ENCODE assay signal across 7 mouse cellular contexts in genomic region chr17:80468417-80468894, GRCm38 (mm10). TPM values are rescaled to one million over a fixed set of nuclear protein-coding genes. Genes with fewer than 3 reads are reported as not detected.
DNase-seq lines count a peak whose midpoint lies in the region; ATAC-seq and TF ChIP-seq lines count a peak whose summit lies in the region.
"Not testable (repeated sequence)": the region's sequence is repeated elsewhere in the genome, so short reads cannot be mapped to it uniquely, and the experiment has no call there.

No protein-coding gene starts in this region.

- H3K27me3 ChIP-seq in intestine, embryonic 14.5 days (replicated peaks; ENCODE audit: control insufficient read depth, insufficient read depth, low read length); stomach, embryonic 14.5 days (ENCODE audit: control insufficient read depth, insufficient read depth, low read length): not testable (repeated sequence)

- not testable (repeated sequence) for TF ChIP-seq CTCF in lung, adult 2 months (IDR thresholded peaks at IDR 0.05; ENCODE audit: insufficient read depth, low read length)

- not testable (repeated sequence) for H3K36me3 ChIP-seq in ES-E14 (ENCODE audit: control insufficient read depth, insufficient read depth, low read length, poor library complexity, severe bottlenecking); intestine, embryonic 14.5 days (ENCODE audit: control insufficient read depth, insufficient read depth, low read length); stomach, embryonic 14.5 days (ENCODE audit: control insufficient read depth, insufficient read depth, low read length)

- H3K4me1 ChIP-seq in ES-E14 (ENCODE audit: control insufficient read depth in 2 of 2, insufficient read depth in 2 of 2, low read length in 2 of 2, poor library complexity in 1 of 2), result peaks cover 1 to 14% of the 10 kb centered on the region in 2 experiments; a peak in 2 of 4 replicates
- not testable (repeated sequence) for H3K4me1 ChIP-seq in intestine, embryonic 14.5 days (replicated peaks; ENCODE audit: control insufficient read depth, insufficient read depth, low read length); lung, adult 2 months (ENCODE audit: control insufficient read depth, insufficient read depth, low read length); stomach, embryonic 14.5 days (ENCODE audit: control insufficient read depth, insufficient read depth, low read length)

- H3K9ac ChIP-seq in ES-E14 (ENCODE audit: insufficient read depth, low read depth, low read length, poor library complexity, severe bottlenecking); intestine, embryonic 14.5 days (ENCODE audit: low read length); stomach, embryonic 14.5 days (replicated peaks; ENCODE audit: low read depth, low read length): not testable (repeated sequence)

- ATAC-seq in erythroblast, adult 5-6 weeks (replicated peaks; ENCODE audit: low FRiP score, poor library complexity, severe bottlenecking), result peak; percentile 97
- ATAC-seq in intestine, embryonic 14.5 days (replicated peaks; ENCODE audit: low FRiP score, low TSS enrichment, low read depth), result peak; percentile 54; the same call in 1 of the 2 replicates
- ATAC-seq in stomach, embryonic 14.5 days (ENCODE audit: insufficient number of reproducible peaks, insufficient read depth, low FRiP score, low read depth), result 0 out of 2 replicates have a peak, but pooled peaks have one; percentile 28

- in situ Hi-C loops in ES-E14 (cut with MboI; ENCODE audit: low sequenced_read_pairs in 2 of 2, unreplicated experiment in 2 of 2), result not testable (repeated sequence)

- H3K9me3 ChIP-seq in ES-E14 (ENCODE audit: control insufficient read depth, insufficient read depth, low read depth, low read length); intestine, embryonic 14.5 days (ENCODE audit: control insufficient read depth, low read length); stomach, embryonic 14.5 days (ENCODE audit: control insufficient read depth, low read depth, low read length): not testable (repeated sequence)

- 40% methylated on average over 3 of the region's 3 CpGs for WGBS in intestine, embryonic 14.5 days
- 14% methylated on average over 3 of the region's 3 CpGs for WGBS in lung, adult 2 months
- 28% methylated on average over 3 of the region's 3 CpGs for WGBS in stomach, embryonic 14.5 days

- DNase-seq in ES-E14 (ENCODE audit: low read depth, low spot score), result peak; percentile 68
- DNase-seq in intestine, embryonic 14.5 days (ENCODE audit: low spot score), result not testable (repeated sequence)
- peak; percentile 38 to 59 for DNase-seq in kidney, postnatal 25 days
- DNase-seq in lung, adult 2 months, result peak; percentile 23
- peak; percentile 71 for DNase-seq in naive thymus-derived CD4-positive, alpha-beta T cell, adult 2 months (ENCODE audit: low read depth)

- H3K27ac ChIP-seq in ES-E14 (ENCODE audit: insufficient read depth, low read depth, low read length, poor library complexity, severe bottlenecking); intestine, embryonic 14.5 days (ENCODE audit: low read depth); stomach, embryonic 14.5 days (ENCODE audit: low read length): not testable (repeated sequence)

- TF ChIP-seq POLR2A in lung, adult 2 months (IDR thresholded peaks at IDR 0.05; ENCODE audit: borderline replicate concordance, extremely low read depth, low read depth, low read length), result not testable (repeated sequence)

- H3K4me3 ChIP-seq in ES-E14 (ENCODE audit: insufficient read depth in 1 of 2, low read depth in 1 of 2, low read length in 2 of 2, poor library complexity in 1 of 2, severe bottlenecking in 1 of 2); intestine, embryonic 14.5 days (ENCODE audit: low read depth, low read length); lung, adult 2 months (replicated peaks; ENCODE audit: extremely low read depth, low read depth, low read length); stomach, embryonic 14.5 days (ENCODE audit: low read depth, low read length): not testable (repeated sequence)

- not testable (repeated sequence) for H3K4me2 ChIP-seq in intestine, embryonic 14.5 days (ENCODE audit: low read length); stomach, embryonic 14.5 days (replicated peaks; ENCODE audit: low read depth, low read length)

RNA-seq across cellular contexts. Expression of gene Sos1, which starts 11.8 kb away (rescaled TPM):
- 9.0 and 10.9 TPM in 2 replicates for total RNA-seq in ES-E14 (2012; rRNA removed)
- total RNA-seq in erythroblast, adult 5-6 weeks (2015; ENCODE audit: low replicate concordance), result 6.5 and 10.7 TPM in 2 replicates
- 3.9 and 4.1 TPM in 2 replicates for total RNA-seq in erythroblast, adult 5-6 weeks (2017; ENCODE audit: low replicate concordance)
- 8.1 and 8.4 TPM in 2 replicates for polyA plus RNA-seq in intestine, embryonic 14.5 days (2014; fragmentation: Nextera tagmentation; extraction: Ambion mirVana)
- 2.5 and 2.9 TPM in 2 replicates for polyA plus RNA-seq in lung, adult 2 months (2012; rRNA removed)
- polyA plus RNA-seq in stomach, embryonic 14.5 days (2014; fragmentation: Nextera tagmentation; extraction: Ambion mirVana), result 8.1 and 9.3 TPM in 2 replicates

Comparison
In these comparisons a context has a peak if more than half of its experiments do, and no peak if none do; other contexts are left out.
1. ATAC-seq: peak in every context shown above with its lines; median percentile 97 in erythroblast, adult 5-6 weeks; 54 in intestine, embryonic 14.5 days; 28 in stomach, embryonic 14.5 days.